Mouse (Mus musculus) forebrain, embryonic 14.5 days (tissue): ENCODE results near the gene Glt6d1. TPM values are rescaled to one million over a fixed set of nuclear protein-coding genes. Genes with fewer than 3 reads are reported as not detected.
A peak's percentile ranks its signal among the peaks of the same experiment; 100 is the strongest.

Experiments
- ATAC-seq: fragments of 200-750 bp; cut with Nextera tagmentation; 2 replicates; pipeline ENCODE4 v1.8.0; 2017; ENCODE audit warnings: mild to moderate bottlenecking, moderate library complexity
- DNase-seq: peaks from one replicate; pipeline ENCODE4 v3.0.0-alpha.2; 2015; ENCODE audit warnings: low spot score
- H3K27ac ChIP-seq: fragments of 300-500 bp; sonication (generic); 2 replicates; pipeline ENCODE4 v1.5.1; 2014; ENCODE audit warnings: low read depth, mild to moderate bottlenecking, control low read depth, low read length, moderate library complexity
- H3K27me3 ChIP-seq: fragments of 300-500 bp; sonication (generic); replicated peaks from 2 replicates; pipeline ENCODE4 v1.6.1; 2014; ENCODE audit warnings: low read length, control low read depth, mixed read lengths; ENCODE audit not compliant: control insufficient read depth, insufficient read depth
- H3K36me3 ChIP-seq: fragments of 300-500 bp; sonication (generic); 2 replicates; pipeline ENCODE4 v1.6.1; 2014; ENCODE audit warnings: low read length, control low read depth; ENCODE audit not compliant: control insufficient read depth, insufficient read depth
- H3K4me1 ChIP-seq: fragments of 300-500 bp; sonication (generic); 2 replicates; pipeline ENCODE4 v1.6.1; 2014; ENCODE audit warnings: antibody characterized with exemption, low read length, control low read depth; ENCODE audit not compliant: control insufficient read depth, insufficient read depth
- H3K4me2 ChIP-seq: fragments of 300-500 bp; sonication (generic); 2 replicates; pipeline ENCODE4 v1.6.1; 2014; ENCODE audit warnings: mild to moderate bottlenecking, control low read depth, low read length
- H3K4me3 ChIP-seq: fragments of 300-500 bp; sonication (generic); 2 replicates; pipeline ENCODE4 v1.5.1; 2014; ENCODE audit warnings: low read depth, low read length, control low read depth
- H3K9ac ChIP-seq: fragments of 300-500 bp; sonication (generic); 2 replicates; pipeline ENCODE4 v1.6.1; 2014; ENCODE audit warnings: mild to moderate bottlenecking, low read length, control low read depth, moderate library complexity
- H3K9me3 ChIP-seq: fragments of 300-500 bp; sonication (generic); replicated peaks from 2 replicates; pipeline ENCODE4 v1.6.1; 2016; ENCODE audit warnings: low read length, control low read depth, mixed read lengths; ENCODE audit not compliant: control insufficient read depth
- WGBS: fragments of 180-500 bp; shearing (Covaris S2); extraction: QIAGEN DNeasy Blood & Tissue Kit; methylation state at CpG from one replicate; pipeline ENCODE4 v1.1.7; 2014; 5-methylcytosine and 5-hydroxymethylcytosine counted together
- polyA plus RNA-seq: library from polyadenylated mRNA; unstranded; fragments of >200 nt; fragmentation: Nextera tagmentation; extraction: Ambion mirVana; gene quantifications from 2 replicates; pipeline ENCODE4 v1.2.1, GENCODE M21; 2014

Gene Glt6d1
- polyA plus RNA-seq, 1 experiment from 2014 or later, result not detected

DNA sequence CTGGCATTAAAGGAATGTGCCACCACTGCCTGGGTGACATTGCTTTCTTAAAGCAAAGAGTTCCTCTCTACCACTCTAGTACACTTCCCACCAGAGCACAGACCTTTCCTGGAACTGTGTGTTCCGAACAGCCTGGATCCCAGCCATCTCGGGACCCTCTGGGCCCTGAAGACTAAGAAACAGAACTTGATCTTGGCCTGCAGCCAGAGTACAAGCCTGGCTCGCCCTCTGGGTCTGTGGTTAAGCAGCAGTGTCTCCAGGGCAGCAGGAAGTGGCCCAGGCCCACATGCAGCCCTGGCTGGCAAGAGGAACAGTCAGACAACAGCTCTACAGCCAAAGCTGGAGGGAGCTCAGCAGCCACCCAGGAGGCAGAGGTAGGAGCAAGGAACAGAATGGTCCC lies 37.0 kb upstream of the Glt6d1 start:
- H3K4me3 ChIP-seq, result no peak overlapping the region
- WGBS, result 51% methylated on average over 3 of the region's 3 CpGs
- no peak overlapping the region for H3K27ac ChIP-seq
- no peaks in the 10 kb centered on the region for H3K36me3 ChIP-seq
- DNase-seq (no peak), ATAC-seq (no peak)
- no peak overlapping the region for H3K9ac ChIP-seq
- no peak overlapping the region for H3K4me2 ChIP-seq
- no peaks in the 10 kb centered on the region for H3K9me3 ChIP-seq
- no peaks in the 10 kb centered on the region for H3K4me1 ChIP-seq
- no peaks in the 10 kb centered on the region for H3K27me3 ChIP-seq

DNA sequence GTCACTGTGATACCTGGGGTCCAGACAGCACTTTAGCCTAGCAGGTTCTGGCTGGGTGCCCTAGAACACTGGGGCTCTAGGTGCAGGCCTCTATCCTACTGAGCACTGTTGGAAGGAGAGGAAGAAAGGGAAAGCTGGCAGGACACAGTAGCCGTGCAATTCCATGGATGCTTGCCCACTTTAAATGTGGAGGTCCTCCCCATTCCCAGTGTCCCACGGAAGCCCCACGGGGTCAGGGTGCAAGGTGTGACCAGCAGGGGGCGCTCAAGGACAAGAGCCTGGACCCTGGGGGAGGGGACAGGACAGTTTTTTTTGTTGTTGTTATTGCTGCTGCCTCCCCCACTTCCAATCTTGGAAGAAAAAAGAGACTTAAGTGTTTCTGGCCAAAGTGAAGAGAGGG lies 34.7 kb upstream of the Glt6d1 start:
- peak; percentile 28 for DNase-seq

DNA sequence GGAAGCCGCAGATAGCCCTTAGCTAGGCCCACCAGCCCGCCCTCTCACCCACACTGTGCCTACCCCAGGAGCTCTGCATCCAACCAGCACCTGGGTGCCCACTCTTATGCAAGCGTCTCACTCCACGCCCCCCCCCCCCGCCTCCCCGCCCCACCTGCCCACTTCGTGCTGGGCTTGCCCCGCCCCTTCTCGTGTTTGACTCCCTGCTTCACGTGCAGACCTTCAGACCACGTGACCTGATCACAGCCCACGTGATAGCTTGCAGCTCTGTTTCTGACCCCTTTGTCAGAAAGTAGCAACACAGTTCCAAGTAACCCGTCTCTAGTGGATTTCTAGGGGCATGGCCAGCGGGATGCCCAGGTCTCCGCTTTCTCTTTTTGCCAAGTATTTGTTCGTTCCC lies 31.6 kb upstream of the Glt6d1 start, which contains the start of gene Sohlh1:
Sohlh1 (minus strand) TSS at position 23 of the 400 bp plus-strand sequence.
- no peaks in the 10 kb centered on the region for H3K36me3 ChIP-seq
- no peak for ATAC-seq

More for the DNA sequence above, 34.7 kb upstream of the Glt6d1 start:
- H3K4me3 ChIP-seq, result no peak overlapping the region
- no peaks in the 10 kb centered on the region for H3K36me3 ChIP-seq
- H3K27me3 ChIP-seq, result no peaks in the 10 kb centered on the region
- H3K4me2 ChIP-seq, result no peak overlapping the region
- no peaks in the 10 kb centered on the region for H3K9me3 ChIP-seq
- ATAC-seq, result no peak
- no peak overlapping the region for H3K9ac ChIP-seq
- WGBS, result 9% methylated on average over 4 of the region's 4 CpGs
- no peaks in the 10 kb centered on the region for H3K4me1 ChIP-seq
- H3K27ac ChIP-seq, result no peak overlapping the region

DNA sequence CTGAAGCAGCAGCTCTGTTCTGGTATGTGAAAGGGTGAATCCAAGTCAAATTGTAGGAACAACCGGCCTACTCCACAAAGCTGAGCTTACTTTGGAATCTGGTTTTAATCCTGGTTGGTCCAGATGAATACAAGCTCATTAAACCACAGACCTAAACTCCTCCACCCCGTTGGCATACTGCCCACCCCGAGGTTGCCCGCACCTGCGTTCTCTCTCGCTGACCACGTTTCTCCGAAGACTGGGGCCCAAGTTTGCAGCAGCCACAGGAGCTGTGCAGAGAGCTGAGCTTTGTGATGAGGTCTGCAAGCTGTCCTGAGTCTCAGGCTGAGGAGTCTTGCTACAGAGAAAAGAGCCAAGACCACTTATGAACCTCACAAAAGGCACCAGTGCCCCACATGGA lies 30.9 kb upstream of the Glt6d1 start:
- Histone ChIP-seq H3K4me1 (0 out of 2 replicates have a peak, but pooled peaks cover 4% of the 10 kb centered on the region), H3K9me3 (no peaks in the 10 kb centered on the region), H3K9ac (no peak overlapping the region), H3K36me3 (no peaks in the 10 kb centered on the region), H3K27me3 (no peaks in the 10 kb centered on the region), H3K4me3 (no peak overlapping the region), H3K4me2 (no peak overlapping the region), H3K27ac (no peak overlapping the region)
- ATAC-seq (no peak), DNase-seq (no peak)
- 61% methylated on average over 8 of the region's 8 CpGs for WGBS

More for the DNA sequence above, 31.6 kb upstream of the Glt6d1 start, which contains the start of gene Sohlh1:
- H3K9me3 ChIP-seq, result no peaks in the 10 kb centered on the region
- DNase-seq, result no peak
- no peak within 1 kb of the TSS for H3K27ac ChIP-seq
- no peaks in the 10 kb centered on the region for H3K27me3 ChIP-seq
- no peak within 1 kb of the TSS for H3K4me3 ChIP-seq
- H3K4me2 ChIP-seq, result no peak within 1 kb of the TSS
- 85% methylated on average over 14 of the region's 16 CpGs for WGBS
- 0 out of 2 replicates have a peak, but pooled peaks cover 4% of the 10 kb centered on the region for H3K4me1 ChIP-seq
- H3K9ac ChIP-seq, result no peak within 1 kb of the TSS

- H3K9me3 ChIP-seq, result no peaks in the 10 kb centered on the region
- H3K9ac ChIP-seq, result no peak overlapping the region
- no peak for ATAC-seq
- WGBS, result 89% methylated on average over 3 of the region's 3 CpGs
- no peak overlapping the region for H3K27ac ChIP-seq
- 0 out of 2 replicates have a peak, but pooled peaks cover 4% of the 10 kb centered on the region for H3K4me1 ChIP-seq
- H3K4me3 ChIP-seq, result no peak overlapping the region
- H3K36me3 ChIP-seq, result no peaks in the 10 kb centered on the region
- no peak overlapping the region for H3K4me2 ChIP-seq
- no peaks in the 10 kb centered on the region for H3K27me3 ChIP-seq
- DNase-seq, result no peak
Observed at GRCm38 (mm10) chr2:25844097-25844496, 28.4 kb upstream of the Glt6d1 start.

- peak; percentile 64 for DNase-seq
- H3K4me3 ChIP-seq, result no peak overlapping the region
- no peak overlapping the region for H3K4me2 ChIP-seq
- 0 out of 2 replicates have a peak, but pooled peaks cover 4% of the 10 kb centered on the region for H3K4me1 ChIP-seq
- no peaks in the 10 kb centered on the region for H3K36me3 ChIP-seq
- no peak for ATAC-seq
- no peaks in the 10 kb centered on the region for H3K9me3 ChIP-seq
- peak overlapping the region; percentile 37; the same call in 1 of the 2 replicates for H3K9ac ChIP-seq
- H3K27ac ChIP-seq, result peak overlapping the region; percentile 39; the same call in 1 of the 2 replicates
- H3K27me3 ChIP-seq, result no peaks in the 10 kb centered on the region
- WGBS, result 10% methylated on average over 1 of the region's 1 CpGs
Observed at GRCm38 (mm10) chr2:25842758-25843157, 27.1 kb upstream of the Glt6d1 start.

DNA sequence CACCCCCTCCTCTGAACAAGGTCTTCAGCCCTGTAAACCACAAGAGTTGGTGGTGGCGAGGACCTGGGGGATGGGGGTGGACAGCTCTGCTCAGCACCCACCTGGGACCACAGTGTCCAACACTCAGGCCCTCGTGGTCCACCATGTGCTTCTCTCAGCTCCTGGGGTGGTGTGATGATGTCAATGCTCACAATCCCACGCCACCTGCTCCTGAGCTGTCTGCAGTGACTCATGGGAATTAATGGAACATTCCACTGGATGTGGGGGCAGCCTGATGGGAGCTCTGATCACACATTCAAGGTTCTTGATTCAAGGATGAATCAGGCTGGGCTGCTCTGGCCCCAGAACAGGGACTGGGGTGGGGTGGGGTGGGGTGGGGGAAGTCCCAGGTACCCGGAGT lies 26.5 kb upstream of the Glt6d1 start:
- WGBS, result 82% methylated on average over 4 of the region's 4 CpGs
- 0 out of 2 replicates have a peak, but pooled peaks cover 4% of the 10 kb centered on the region for H3K4me1 ChIP-seq
- no peaks in the 10 kb centered on the region for H3K9me3 ChIP-seq
- H3K27me3 ChIP-seq, result no peaks in the 10 kb centered on the region
- H3K4me2 ChIP-seq, result no peak overlapping the region
- no peaks in the 10 kb centered on the region for H3K36me3 ChIP-seq
- H3K27ac ChIP-seq, result no peak overlapping the region
- H3K9ac ChIP-seq, result no peak overlapping the region
- ATAC-seq, result no peak
- H3K4me3 ChIP-seq, result no peak overlapping the region
- no peak for DNase-seq

- Histone ChIP-seq H3K4me1 (no peaks in the 10 kb centered on the region), H3K4me2 (no peak overlapping the region), H3K36me3 (no peaks in the 10 kb centered on the region), H3K9ac (no peak overlapping the region), H3K4me3 (no peak overlapping the region), H3K27me3 (no peaks in the 10 kb centered on the region), H3K9me3 (no peaks in the 10 kb centered on the region), H3K27ac (no peak overlapping the region)
- WGBS, result 47% methylated on average over 5 of the region's 5 CpGs
- DNase-seq (peak; percentile 82), ATAC-seq (peak; percentile 57)
Observed at GRCm38 (mm10) chr2:25836291-25836690, 20.6 kb upstream of the Glt6d1 start.

- Histone ChIP-seq H3K9me3 (no peaks in the 10 kb centered on the region), H3K36me3 (no peaks in the 10 kb centered on the region), H3K4me3 (no peak overlapping the region), H3K27ac (no peak overlapping the region), H3K4me1 (no peaks in the 10 kb centered on the region), H3K27me3 (no peaks in the 10 kb centered on the region), H3K9ac (no peak overlapping the region), H3K4me2 (no peak overlapping the region)
- ATAC-seq (no peak), DNase-seq (no peak)
- WGBS, result 76% methylated on average over 3 of the region's 3 CpGs
Observed at GRCm38 (mm10) chr2:25830786-25831185, 15.1 kb upstream of the Glt6d1 start.
